Mouse (Mus musculus) stomach, postnatal 0 days (tissue): ENCODE measurements around the gene Supt3. TPM values are rescaled to one million over a fixed set of nuclear protein-coding genes. Genes with fewer than 3 reads are reported as not detected.
A peak's percentile ranks its signal among the peaks of the same experiment; 100 is the strongest.

Experiments
- ATAC-seq: fragments of 200-750 bp; cut with Nextera tagmentation; 2 replicates; pipeline ENCODE4 v1.8.0; 2017; ENCODE audit not compliant: low FRiP score, low TSS enrichment
- DNase-seq: peaks from one replicate; pipeline ENCODE4 v3.0.0-alpha.2; 2016; ENCODE audit warnings: low spot score
- H3K27ac ChIP-seq: fragments of 300-500 bp; sonication (generic); replicated peaks from 2 replicates; pipeline ENCODE4 v1.5.1; 2014; ENCODE audit warnings: mild to moderate bottlenecking, control low read depth
- H3K27me3 ChIP-seq: fragments of 300-500 bp; sonication (generic); 2 replicates; pipeline ENCODE4 v1.6.1; 2014; ENCODE audit warnings: low read length; ENCODE audit not compliant: control insufficient read depth, insufficient read depth
- H3K36me3 ChIP-seq: fragments of 300-500 bp; sonication (generic); 2 replicates; pipeline ENCODE4 v1.6.1; 2014; ENCODE audit warnings: low read length, mixed read lengths; ENCODE audit not compliant: control insufficient read depth, insufficient read depth
- H3K4me1 ChIP-seq: fragments of 300-500 bp; sonication (generic); replicated peaks from 2 replicates; pipeline ENCODE4 v1.6.1; 2014; ENCODE audit warnings: antibody characterized with exemption; ENCODE audit not compliant: control insufficient read depth, insufficient read depth
- H3K4me2 ChIP-seq: fragments of 300-500 bp; sonication (generic); replicated peaks from 2 replicates; pipeline ENCODE4 v1.6.1; 2014; ENCODE audit warnings: low read depth, mild to moderate bottlenecking, control low read depth, moderate library complexity
- H3K4me3 ChIP-seq: fragments of 300-500 bp; sonication (generic); 2 replicates; pipeline ENCODE4 v1.5.1; 2014; ENCODE audit warnings: low read depth, low read length, control low read depth
- H3K9ac ChIP-seq: fragments of 300-500 bp; sonication (generic); 2 replicates; pipeline ENCODE4 v1.6.1; 2014; ENCODE audit warnings: mild to moderate bottlenecking, low read length, control low read depth, mixed read lengths
- H3K9me3 ChIP-seq: fragments of 300-500 bp; sonication (generic); 2 replicates; pipeline ENCODE4 v1.6.1; 2016; ENCODE audit warnings: low read length; ENCODE audit not compliant: control insufficient read depth
- CTCF ChIP-seq: IDR thresholded peaks from 2 replicates; pipeline ENCODE4 v1.5.1; 2016; ENCODE audit warnings: antibody characterized with exemption, low read depth, mild to moderate bottlenecking, moderate library complexity
- EP300 ChIP-seq: optimal IDR thresholded peaks from 2 replicates; pipeline ENCODE3; 2016; ENCODE audit warnings: antibody characterized with exemption
- WGBS: fragments of 180-500 bp; shearing (Covaris S2); extraction: QIAGEN DNeasy Blood & Tissue Kit; methylation state at CpG from one replicate; pipeline ENCODE4 v1.1.7; 2014; 5-methylcytosine and 5-hydroxymethylcytosine counted together
- polyA plus RNA-seq: library from polyadenylated mRNA; unstranded; fragments of >200 nt; fragmentation: Nextera tagmentation; extraction: Ambion mirVana; gene quantifications from 2 replicates; pipeline ENCODE4 v1.2.1, GENCODE M21; 2015

Gene Supt3
- polyA plus RNA-seq, 1 experiment from 2014 or later = 8.9 TPM

- no peak overlapping the region for H3K4me3 ChIP-seq
- WGBS = 26% methylated on average over 5 of the region's 5 CpGs
- no peaks in the 10 kb centered on the region for H3K27me3 ChIP-seq
- H3K36me3 ChIP-seq = no peaks in the 10 kb centered on the region
- no peak for TF ChIP-seq EP300
- no peak for TF ChIP-seq CTCF
- H3K9ac ChIP-seq = no peak overlapping the region
- H3K4me2 ChIP-seq = no peak overlapping the region
- H3K4me1 ChIP-seq = no peaks in the 10 kb centered on the region; the same call in 1 of the 2 replicates
- H3K27ac ChIP-seq = peak overlapping the region; percentile 49; the same call in 1 of the 2 replicates
- DNase-seq = peak; percentile 84
- H3K9me3 ChIP-seq = no peaks in the 10 kb centered on the region
- ATAC-seq = peak; percentile 87
Observed at GRCm38 (mm10) chr17:45087022-45087421, 310.1 kb downstream of the Supt3 start.

GRCm38 (mm10) chr17:45101064-45101463 lies 324.1 kb downstream of the Supt3 start:
- Histone ChIP-seq H3K4me1 (no peaks in the 10 kb centered on the region), H3K4me2 (no peak overlapping the region), H3K27me3 (no peaks in the 10 kb centered on the region), H3K4me3 (no peak overlapping the region), H3K9me3 (no peaks in the 10 kb centered on the region), H3K36me3 (no peaks in the 10 kb centered on the region), H3K27ac (no peak overlapping the region), H3K9ac (no peak overlapping the region)
- TF ChIP-seq EP300 (no peak), CTCF (no peak)
- WGBS = 46% methylated on average over 7 of the region's 7 CpGs
- no peak for DNase-seq
- no peak for ATAC-seq

GRCm38 (mm10) chr17:45115386-45115785 lies 338.4 kb downstream of the Supt3 start:
- no peaks in the 10 kb centered on the region for H3K36me3 ChIP-seq
- H3K4me1 ChIP-seq = no peaks in the 10 kb centered on the region
- H3K27ac ChIP-seq = no peak overlapping the region
- no peak for TF ChIP-seq CTCF
- TF ChIP-seq EP300 = no peak
- H3K9me3 ChIP-seq = no peaks in the 10 kb centered on the region
- H3K4me2 ChIP-seq = no peak overlapping the region
- no peak overlapping the region for H3K4me3 ChIP-seq
- H3K27me3 ChIP-seq = no peaks in the 10 kb centered on the region
- ATAC-seq (no peak), DNase-seq (no peak)
- 50% methylated on average over 3 of the region's 3 CpGs for WGBS
- no peak overlapping the region for H3K9ac ChIP-seq

GRCm38 (mm10) chr17:45118565-45119471 lies 341.9 kb downstream of the Supt3 start:
- H3K36me3 ChIP-seq = no peaks in the 10 kb centered on the region
- no peak overlapping the region for H3K9ac ChIP-seq
- no peak overlapping the region for H3K4me3 ChIP-seq
- no peak overlapping the region for H3K4me2 ChIP-seq
- TF ChIP-seq CTCF = no peak
- no peak for ATAC-seq
- H3K27me3 ChIP-seq = no peaks in the 10 kb centered on the region
- WGBS = 37% methylated on average over 12 of the region's 12 CpGs
- DNase-seq = no peak
- H3K4me1 ChIP-seq = no peaks in the 10 kb centered on the region
- no peaks in the 10 kb centered on the region for H3K9me3 ChIP-seq
- no peak overlapping the region for H3K27ac ChIP-seq

- DNase-seq (no peak), ATAC-seq (no peak)
- H3K27ac ChIP-seq = no peak overlapping the region
- H3K9me3 ChIP-seq = no peaks in the 10 kb centered on the region
- H3K4me2 ChIP-seq = 0 out of 2 replicates have a peak overlapping the region, but pooled peaks have one; percentile 0
- WGBS = 49% methylated on average over 18 of the region's 18 CpGs
- no peaks in the 10 kb centered on the region for H3K36me3 ChIP-seq
- no peaks in the 10 kb centered on the region for H3K4me1 ChIP-seq
- no peak overlapping the region for H3K4me3 ChIP-seq
- no peaks in the 10 kb centered on the region for H3K27me3 ChIP-seq
- H3K9ac ChIP-seq = no peak overlapping the region
- TF ChIP-seq CTCF (no peak), EP300 (no peak)
Observed at GRCm38 (mm10) chr17:45119609-45120201, 342.8 kb downstream of the Supt3 start.

GRCm38 (mm10) chr17:45123856-45124255 lies 346.9 kb downstream of the Supt3 start:
- Histone ChIP-seq H3K9me3 (no peaks in the 10 kb centered on the region), H3K4me3 (no peak overlapping the region), H3K4me1 (no peaks in the 10 kb centered on the region), H3K27me3 (no peaks in the 10 kb centered on the region), H3K27ac (no peak overlapping the region), H3K36me3 (no peaks in the 10 kb centered on the region), H3K9ac (no peak overlapping the region), H3K4me2 (no peak overlapping the region)
- DNase-seq = no peak
- 93% methylated on average over 3 of the region's 3 CpGs for WGBS
- no peak for TF ChIP-seq EP300
- TF ChIP-seq CTCF = peak; percentile 4; the same call in 1 of the 2 replicates
- ATAC-seq = no peak
